Mouse (Mus musculus): ENCODE measurements at regions not wholly inside any gene's neighbourhood (a gene's known extent, or its start where the extent isn't known, plus 50 kb on each side); places are given as distances from the start of the nearest gene placed in this dataset.

- ATAC-seq (ENCODE audit: low read depth), result peak; percentile 34; the same call in 1 of the 2 replicates
- DNase-seq, result peak; percentile 17
Measured at GRCm38 (mm10) chr2:45279490-45279889, 162.3 kb upstream of the Zeb2 start.

GRCm38 (mm10) chr2:45277602-45278001 is 160.4 kb upstream of the Zeb2 start:
- ATAC-seq (ENCODE audit: low read depth) (no peak), DNase-seq (no peak)
- Histone ChIP-seq H3K9me3 (replicated peaks) (no peaks in the 10 kb centered on the region), H3K27me3 (no peaks in the 10 kb centered on the region), H3K4me2 (no peak overlapping the region), H3K4me3 (replicated peaks) (no peak overlapping the region), H3K27ac (no peak overlapping the region), H3K36me3 (no peaks in the 10 kb centered on the region), H3K4me1 (replicated peaks) (no peaks in the 10 kb centered on the region), H3K9ac (no peak overlapping the region)
- WGBS (ENCODE audit: insufficient replicate concordance), result 66% methylated on average over 2 of the region's 2 CpGs

More at GRCm38 (mm10) chr2:45279490-45279889, 162.3 kb upstream of the Zeb2 start:
- no peak overlapping the region for H3K4me3 ChIP-seq (replicated peaks)
- H3K36me3 ChIP-seq, result no peaks in the 10 kb centered on the region
- no peaks in the 10 kb centered on the region for H3K4me1 ChIP-seq (replicated peaks)
- H3K4me2 ChIP-seq, result no peak overlapping the region
- no peak overlapping the region for H3K9ac ChIP-seq
- no peaks in the 10 kb centered on the region for H3K27me3 ChIP-seq
- WGBS (ENCODE audit: insufficient replicate concordance), result 11% methylated on average over 4 of the region's 4 CpGs
- no peaks in the 10 kb centered on the region for H3K9me3 ChIP-seq (replicated peaks)
- H3K27ac ChIP-seq, result no peak overlapping the region

GRCm38 (mm10) chr2:45276703-45277102 is 159.5 kb upstream of the Zeb2 start:
- ATAC-seq (ENCODE audit: low read depth), result no peak
- no peak overlapping the region for H3K27ac ChIP-seq
- H3K9ac ChIP-seq, result no peak overlapping the region
- no peaks in the 10 kb centered on the region for H3K36me3 ChIP-seq
- H3K4me1 ChIP-seq (replicated peaks), result no peaks in the 10 kb centered on the region
- DNase-seq, result no peak
- WGBS (ENCODE audit: insufficient replicate concordance), result 60% methylated on average over 1 of the region's 1 CpGs
- no peaks in the 10 kb centered on the region for H3K27me3 ChIP-seq
- no peak overlapping the region for H3K4me2 ChIP-seq
- H3K9me3 ChIP-seq (replicated peaks), result no peaks in the 10 kb centered on the region
- no peak overlapping the region for H3K4me3 ChIP-seq (replicated peaks)

GRCm38 (mm10) chr2:45270035-45270434 is 152.8 kb upstream of the Zeb2 start:
- WGBS (ENCODE audit: insufficient replicate concordance), result 67% methylated on average over 2 of the region's 2 CpGs

GRCm38 (mm10) chr2:45265819-45266218 is 148.6 kb upstream of the Zeb2 start:
- Histone ChIP-seq H3K4me3 (replicated peaks) (no peak overlapping the region), H3K4me1 (replicated peaks) (no peaks in the 10 kb centered on the region), H3K9me3 (replicated peaks) (no peaks in the 10 kb centered on the region), H3K36me3 (no peaks in the 10 kb centered on the region), H3K4me2 (no peak overlapping the region), H3K9ac (no peak overlapping the region), H3K27ac (no peak overlapping the region), H3K27me3 (no peaks in the 10 kb centered on the region)
- no peak for DNase-seq
- 33% methylated on average over 2 of the region's 2 CpGs for WGBS (ENCODE audit: insufficient replicate concordance)
- ATAC-seq (ENCODE audit: low read depth), result no peak

More at GRCm38 (mm10) chr2:45270035-45270434, 152.8 kb upstream of the Zeb2 start:
- Histone ChIP-seq H3K9me3 (replicated peaks) (no peaks in the 10 kb centered on the region), H3K9ac (no peak overlapping the region), H3K27me3 (no peaks in the 10 kb centered on the region), H3K4me2 (no peak overlapping the region), H3K4me3 (replicated peaks) (no peak overlapping the region), H3K36me3 (no peaks in the 10 kb centered on the region), H3K4me1 (replicated peaks) (no peaks in the 10 kb centered on the region), H3K27ac (no peak overlapping the region)
- DNase-seq (no peak), ATAC-seq (ENCODE audit: low read depth) (no peak)

GRCm38 (mm10) chr2:45261949-45262348 is 144.8 kb upstream of the Zeb2 start:
- 44% methylated on average over 3 of the region's 3 CpGs for WGBS (ENCODE audit: insufficient replicate concordance)
- Histone ChIP-seq H3K36me3 (no peaks in the 10 kb centered on the region), H3K27ac (no peak overlapping the region), H3K4me2 (no peak overlapping the region), H3K4me1 (replicated peaks) (no peaks in the 10 kb centered on the region), H3K9ac (no peak overlapping the region), H3K27me3 (no peaks in the 10 kb centered on the region), H3K9me3 (replicated peaks) (no peaks in the 10 kb centered on the region), H3K4me3 (replicated peaks) (no peak overlapping the region)
- DNase-seq (no peak), ATAC-seq (ENCODE audit: low read depth) (no peak)

- no peaks in the 10 kb centered on the region for H3K36me3 ChIP-seq
- ATAC-seq (ENCODE audit: low read depth) (no peak), DNase-seq (no peak)
- H3K9me3 ChIP-seq (replicated peaks), result no peaks in the 10 kb centered on the region
- H3K27ac ChIP-seq, result no peak overlapping the region
- H3K4me3 ChIP-seq (replicated peaks), result no peak overlapping the region
- H3K4me1 ChIP-seq (replicated peaks), result no peaks in the 10 kb centered on the region
- H3K27me3 ChIP-seq, result no peaks in the 10 kb centered on the region
- H3K9ac ChIP-seq, result no peak overlapping the region
- no peak overlapping the region for H3K4me2 ChIP-seq
- 50% methylated on average over 3 of the region's 3 CpGs for WGBS (ENCODE audit: insufficient replicate concordance)
Measured at GRCm38 (mm10) chr2:45258897-45259296, 141.7 kb upstream of the Zeb2 start.

- Histone ChIP-seq H3K4me1 (replicated peaks) (no peaks in the 10 kb centered on the region), H3K4me2 (no peak overlapping the region), H3K27me3 (no peaks in the 10 kb centered on the region), H3K4me3 (replicated peaks) (no peak overlapping the region), H3K9ac (no peak overlapping the region), H3K36me3 (no peaks in the 10 kb centered on the region), H3K9me3 (replicated peaks) (no peaks in the 10 kb centered on the region), H3K27ac (no peak overlapping the region)
- DNase-seq (no peak), ATAC-seq (ENCODE audit: low read depth) (no peak)
- 72% methylated on average over 5 of the region's 5 CpGs for WGBS (ENCODE audit: insufficient replicate concordance)
Measured at GRCm38 (mm10) chr2:45256373-45256772, 139.2 kb upstream of the Zeb2 start.

- no peak for ATAC-seq (ENCODE audit: low read depth)
Measured at GRCm38 (mm10) chr2:45253936-45254335, 136.7 kb upstream of the Zeb2 start.

GRCm38 (mm10) chr2:45252321-45252720 is 135.1 kb upstream of the Zeb2 start:
- Histone ChIP-seq H3K4me2 (no peak overlapping the region), H3K27me3 (no peaks in the 10 kb centered on the region), H3K9ac (no peak overlapping the region), H3K9me3 (replicated peaks) (no peaks in the 10 kb centered on the region), H3K4me1 (replicated peaks) (no peaks in the 10 kb centered on the region), H3K36me3 (no peaks in the 10 kb centered on the region), H3K4me3 (replicated peaks) (no peak overlapping the region), H3K27ac (no peak overlapping the region)
- DNase-seq, result no peak
- 69% methylated on average over 4 of the region's 4 CpGs for WGBS (ENCODE audit: insufficient replicate concordance)
- ATAC-seq (ENCODE audit: low read depth), result no peak

More at GRCm38 (mm10) chr2:45253936-45254335, 136.7 kb upstream of the Zeb2 start:
- H3K27me3 ChIP-seq, result no peaks in the 10 kb centered on the region
- H3K27ac ChIP-seq, result no peak overlapping the region
- DNase-seq, result no peak
- H3K4me2 ChIP-seq, result no peak overlapping the region
- WGBS (ENCODE audit: insufficient replicate concordance), result 61% methylated on average over 4 of the region's 4 CpGs
- no peak overlapping the region for H3K9ac ChIP-seq
- H3K36me3 ChIP-seq, result no peaks in the 10 kb centered on the region
- H3K4me1 ChIP-seq (replicated peaks), result no peaks in the 10 kb centered on the region
- no peak overlapping the region for H3K4me3 ChIP-seq (replicated peaks)
- no peaks in the 10 kb centered on the region for H3K9me3 ChIP-seq (replicated peaks)

GRCm38 (mm10) chr2:45249658-45250057 is 132.5 kb upstream of the Zeb2 start:
- Histone ChIP-seq H3K4me1 (replicated peaks) (peaks cover under 1% of the 10 kb centered on the region; the same call in 1 of the 2 replicates), H3K4me2 (no peak overlapping the region), H3K9ac (no peak overlapping the region), H3K27me3 (no peaks in the 10 kb centered on the region), H3K4me3 (replicated peaks) (no peak overlapping the region), H3K36me3 (no peaks in the 10 kb centered on the region), H3K9me3 (replicated peaks) (no peaks in the 10 kb centered on the region), H3K27ac (no peak overlapping the region)
- 72% methylated on average over 1 of the region's 1 CpGs for WGBS (ENCODE audit: insufficient replicate concordance)
- no peak for DNase-seq
- no peak for ATAC-seq (ENCODE audit: low read depth)

GRCm38 (mm10) chr2:45246061-45246945 is 129.1 kb upstream of the Zeb2 start:
- Histone ChIP-seq H3K4me1 (replicated peaks) (peaks cover 4% of the 10 kb centered on the region; the same call in 1 of the 2 replicates), H3K9me3 (replicated peaks) (no peaks in the 10 kb centered on the region), H3K27me3 (no peaks in the 10 kb centered on the region), H3K27ac (no peak overlapping the region; the same call in 1 of the 2 replicates), H3K9ac (no peak overlapping the region), H3K36me3 (no peaks in the 10 kb centered on the region), H3K4me2 (no peak overlapping the region), H3K4me3 (replicated peaks) (no peak overlapping the region)
- WGBS (ENCODE audit: insufficient replicate concordance), result 49% methylated on average over 10 of the region's 10 CpGs
- ATAC-seq (ENCODE audit: low read depth) (no peak), DNase-seq (no peak)
